Mouse (Mus musculus) lung, adult 2 months (tissue): ENCODE measurements at regions not wholly inside any gene's neighbourhood (a gene's known extent, or its start where the extent isn't known, plus 50 kb on each side); places are given as distances from the start of the nearest gene placed in this dataset.

Source experiments
- CTCF ChIP-seq: fragments of 200-500 bp; IDR thresholded peaks from 2 replicates; pipeline ENCODE4 v1.5.1; 2011; ENCODE audit warnings: mild to moderate bottlenecking, low read length, control low read depth; ENCODE audit not compliant: insufficient read depth
- POLR2A ChIP-seq: fragments of 200-500 bp; IDR thresholded peaks from 2 replicates; pipeline ENCODE4 v1.6.1; 2011; ENCODE audit warnings: low read depth, mild to moderate bottlenecking, control low read depth, low read length, borderline replicate concordance; ENCODE audit errors: extremely low read depth

- TF ChIP-seq CTCF (no peak), POLR2A (no peak)
These were observed 110.4 kb upstream of the Foxd3 start for GRCm38 (mm10) chr4:99545742-99546141.
